Mouse (Mus musculus) thymus, adult 2 months (tissue): ENCODE results near the gene Igsf9. TPM values are rescaled to one million over a fixed set of nuclear protein-coding genes. Genes with fewer than 3 reads are reported as not detected.

Experiments
- DNase-seq: peaks from one replicate; pipeline ENCODE4 v3.0.0; 2021
- H3K27ac ChIP-seq: fragments of 200-500 bp; 2 replicates; pipeline ENCODE4 v1.5.1; 2012; ENCODE audit warnings: low read length, control low read depth; ENCODE audit not compliant: control insufficient read depth, insufficient read depth
- H3K27me3 ChIP-seq: fragments of 200-500 bp; 2 replicates; pipeline ENCODE4 v1.6.1; 2012; ENCODE audit warnings: mild to moderate bottlenecking, low read length, moderate library complexity, mixed read lengths; ENCODE audit not compliant: control insufficient read depth, insufficient read depth
- H3K36me3 ChIP-seq: fragments of 200-500 bp; 2 replicates; pipeline ENCODE4 v1.6.1; 2012; ENCODE audit warnings: mild to moderate bottlenecking, low read length, moderate library complexity; ENCODE audit not compliant: control insufficient read depth, insufficient read depth
- H3K4me1 ChIP-seq: fragments of 200-500 bp; replicated peaks from 2 replicates; pipeline ENCODE4 v1.6.1; 2012; ENCODE audit warnings: low read length; ENCODE audit not compliant: control insufficient read depth, insufficient read depth
- H3K4me3 ChIP-seq: fragments of 200-500 bp; 2 replicates; pipeline ENCODE4 v1.5.1; 2012; ENCODE audit warnings: mild to moderate bottlenecking, low read length, control low read depth, moderate library complexity; ENCODE audit not compliant: control insufficient read depth, insufficient read depth
- CTCF ChIP-seq: fragments of 200-500 bp; IDR thresholded peaks from 2 replicates; pipeline ENCODE4 v1.5.1; 2012; ENCODE audit warnings: mild to moderate bottlenecking, control low read depth, low read length, moderate library complexity, borderline replicate concordance; ENCODE audit not compliant: control insufficient read depth, poor library complexity, insufficient read depth; ENCODE audit errors: extremely low read depth
- POLR2A ChIP-seq: fragments of 200-500 bp; IDR thresholded peaks from 2 replicates; pipeline ENCODE4 v1.6.1; 2012; ENCODE audit warnings: mild to moderate bottlenecking, low read length, control low read depth, moderate library complexity; ENCODE audit not compliant: control insufficient read depth, poor library complexity, insufficient read depth; ENCODE audit errors: extremely low read depth
- WGBS: fragments of 180-500 bp; shearing (Covaris S2); methylation state at CpG from one replicate; pipeline ENCODE4 v1.1.7; 2018; 5-methylcytosine and 5-hydroxymethylcytosine counted together
- polyA plus RNA-seq: library from polyadenylated mRNA; depleted of rRNA; stranded (reverse); fragments of >200 nt; gene quantifications from 2 replicates; pipeline ENCODE4 v1.2.3, GENCODE M21; 2012

The Igsf9 gene
- polyA plus RNA-seq, 1 experiment: 20.3 TPM

GRCm38 (mm10) chr1:172453810-172454209, 27.8 kb upstream of the Igsf9 start:
- no peak for DNase-seq
- Histone ChIP-seq H3K36me3 (no peaks in the 10 kb centered on the region), H3K4me1 (peaks cover 13% of the 10 kb centered on the region), H3K27ac (no peak overlapping the region), H3K27me3 (no peaks in the 10 kb centered on the region), H3K4me3 (no peak overlapping the region)
- no peak for TF ChIP-seq CTCF
- no peak for TF ChIP-seq POLR2A
- WGBS: 95% methylated on average over 2 of the region's 2 CpGs

GRCm38 (mm10) chr1:172455416-172455815, 26.2 kb upstream of the Igsf9 start:
- DNase-seq: peak; percentile 35
- H3K36me3 ChIP-seq: no peaks in the 10 kb centered on the region
- TF ChIP-seq CTCF (no peak), POLR2A (no peak)
- H3K4me3 ChIP-seq: peak overlapping the region; percentile 12; the same call in 1 of the 2 replicates
- H3K4me1 ChIP-seq: peaks cover 13% of the 10 kb centered on the region
- H3K27ac ChIP-seq: peak overlapping the region; percentile 77; the same call in 1 of the 2 replicates
- no peaks in the 10 kb centered on the region for H3K27me3 ChIP-seq
- WGBS: 4% methylated on average over 4 of the region's 4 CpGs

DNA sequence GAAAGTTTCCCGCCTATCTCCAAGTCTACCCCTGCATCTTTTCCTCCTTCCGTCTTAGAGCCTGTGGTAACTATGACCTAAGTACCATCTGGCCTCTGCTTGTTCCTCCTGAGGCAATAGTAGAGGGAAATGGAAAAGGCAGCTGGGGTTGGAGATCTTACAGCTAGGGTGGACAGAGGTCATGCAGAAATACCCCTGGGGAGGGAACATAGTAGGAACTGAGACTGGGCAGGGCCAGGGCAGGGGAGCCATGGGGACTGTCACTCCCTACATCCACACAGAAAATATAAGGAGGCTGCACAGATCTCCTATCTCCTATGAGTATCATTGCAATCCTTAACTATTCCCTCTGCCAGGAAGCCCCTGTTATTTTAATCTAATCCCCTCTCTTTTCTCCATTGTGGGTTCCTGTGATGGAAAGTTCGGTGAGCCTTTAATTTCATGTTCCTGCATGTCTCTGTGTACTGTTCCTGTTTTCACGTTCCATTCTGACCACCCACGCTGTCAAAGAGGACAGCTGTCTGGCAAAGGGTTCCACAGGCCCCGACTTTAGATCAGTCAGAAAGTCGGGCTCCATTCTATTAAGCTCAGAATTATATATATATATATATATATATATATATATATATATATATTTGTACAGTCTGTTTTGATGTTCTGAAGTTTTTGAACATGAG, 25.4 kb upstream of the Igsf9 start:
- peaks cover 10% of the 10 kb centered on the region for H3K4me1 ChIP-seq
- no peak overlapping the region for H3K27ac ChIP-seq
- no peaks in the 10 kb centered on the region for H3K27me3 ChIP-seq
- TF ChIP-seq CTCF: no peak
- no peak for TF ChIP-seq POLR2A
- DNase-seq: peak; percentile 5
- WGBS: 56% methylated on average over 7 of the region's 7 CpGs
- H3K36me3 ChIP-seq: no peaks in the 10 kb centered on the region
- H3K4me3 ChIP-seq: no peak overlapping the region

- H3K4me3 ChIP-seq: no peak overlapping the region
- no peak overlapping the region for H3K27ac ChIP-seq
- H3K27me3 ChIP-seq: no peaks in the 10 kb centered on the region
- 97% methylated on average over 3 of the region's 3 CpGs for WGBS
- DNase-seq: no peak
- no peaks in the 10 kb centered on the region for H3K36me3 ChIP-seq
- H3K4me1 ChIP-seq: peaks cover 10% of the 10 kb centered on the region; the same call in 1 of the 2 replicates
- TF ChIP-seq POLR2A: no peak
- TF ChIP-seq CTCF: no peak
Observed at GRCm38 (mm10) chr1:172457196-172457595, 24.4 kb upstream of the Igsf9 start.

GRCm38 (mm10) chr1:172458041-172458440, 23.5 kb upstream of the Igsf9 start:
- no peak for DNase-seq
- H3K4me3 ChIP-seq: no peak overlapping the region
- peaks cover 10% of the 10 kb centered on the region; the same call in 1 of the 2 replicates for H3K4me1 ChIP-seq
- H3K27ac ChIP-seq: no peak overlapping the region
- TF ChIP-seq POLR2A (no peak), CTCF (no peak)
- 95% methylated on average over 3 of the region's 3 CpGs for WGBS
- no peaks in the 10 kb centered on the region for H3K27me3 ChIP-seq
- no peaks in the 10 kb centered on the region for H3K36me3 ChIP-seq

GRCm38 (mm10) chr1:172461602-172462001, 20.0 kb upstream of the Igsf9 start:
- 93% methylated on average over 2 of the region's 2 CpGs for WGBS
- TF ChIP-seq POLR2A: no peak
- no peak for TF ChIP-seq CTCF
- no peak for DNase-seq

More at GRCm38 (mm10) chr1:172461602-172462001, 20.0 kb upstream of the Igsf9 start:
- no peaks in the 10 kb centered on the region for H3K4me1 ChIP-seq
- H3K27ac ChIP-seq: no peak overlapping the region
- H3K4me3 ChIP-seq: no peak overlapping the region
- H3K27me3 ChIP-seq: no peaks in the 10 kb centered on the region
- no peaks in the 10 kb centered on the region for H3K36me3 ChIP-seq
